In genomic region chr4:106633281-106634085, GRCm38 (mm10) we compare ENCODE assay signal across 13 mouse cellular contexts. TPM values are rescaled to one million over a fixed set of nuclear protein-coding genes. Genes with fewer than 3 reads are reported as not detected.
A peak's percentile ranks its signal among the peaks of the same experiment; 100 is the strongest.
DNase-seq lines count a peak whose midpoint lies in the region; ATAC-seq lines count a peak whose summit lies in the region.
"Had no signal": no experiment of that assay in that cellular context is flagged by ENCODE, and none has a peak within 500 bp of the region (broad histone marks: within the 10 kb centered on the region; RNA-seq: fewer than 3 reads in every experiment).

No protein-coding gene starts in this region.

- peak; percentile 75 for ATAC-seq in kidney, embryonic 15.5 days (replicated peaks; ENCODE audit: low FRiP score)
- ATAC-seq in embryonic facial prominence, embryonic 14.5 days (ENCODE audit: low read depth), result no peak
- ATAC-seq in midbrain, embryonic 13.5 days, result peak; percentile 43; the same call in 1 of the 2 replicates
- ATAC-seq in granulocyte monocyte progenitor cell, adult 5-6 weeks (replicated peaks; ENCODE audit: poor library complexity, severe bottlenecking), result no peak

- H3K9ac ChIP-seq in kidney, embryonic 15.5 days, result no peak overlapping the region
- 0 out of 2 replicates have a peak overlapping the region, but pooled peaks have one; percentile 8 for H3K9ac ChIP-seq in embryonic facial prominence, embryonic 14.5 days (ENCODE audit: low read depth, low read length)
- no peak overlapping the region; the same call in 1 of the 2 replicates for H3K9ac ChIP-seq in midbrain, embryonic 13.5 days (replicated peaks)

- H3K36me3 ChIP-seq in kidney, embryonic 15.5 days, result no peaks in the 10 kb centered on the region
- no peaks in the 10 kb centered on the region for H3K36me3 ChIP-seq in embryonic facial prominence, embryonic 14.5 days (ENCODE audit: control insufficient read depth, insufficient read depth, low read length)
- no peaks in the 10 kb centered on the region for H3K36me3 ChIP-seq in midbrain, embryonic 13.5 days

- peak; percentile 14 for DNase-seq in adrenal gland, postnatal 14 days
- DNase-seq in adrenal gland, postnatal 25 days, result no peak
- DNase-seq in kidney, postnatal 25 days, result no peak
- DNase-seq in embryonic facial prominence, embryonic 14.5 days (ENCODE audit: low spot score), result peak; percentile 52
- DNase-seq in spleen, postnatal 10 days (ENCODE audit: low spot score in 2 of 2), result no peak
- DNase-seq: cerebellum, adult 8-10 months; gastrocnemius, postnatal 36 days; thymus, adult 2 months had no signal

- H3K4me3 ChIP-seq in kidney, embryonic 15.5 days (replicated peaks), result no peak overlapping the region
- H3K4me3 ChIP-seq in embryonic facial prominence, embryonic 14.5 days (ENCODE audit: low read depth, low read length), result no peak overlapping the region
- no peak overlapping the region for H3K4me3 ChIP-seq in midbrain, embryonic 13.5 days (replicated peaks)

- H3K4me2 ChIP-seq in kidney, embryonic 15.5 days, result peak overlapping the region; percentile 12; the same call in 1 of the 2 replicates
- no peak overlapping the region for H3K4me2 ChIP-seq in embryonic facial prominence, embryonic 14.5 days (ENCODE audit: low read depth, low read length)
- H3K4me2 ChIP-seq in midbrain, embryonic 13.5 days (replicated peaks), result 0 out of 2 replicates have a peak overlapping the region, but pooled peaks have one; percentile 21

- 12% methylated on average over 8 of the region's 8 CpGs for whole genome bisulfite sequencing in kidney, embryonic 15.5 days
- whole genome bisulfite sequencing in embryonic facial prominence, embryonic 14.5 days, result 24% methylated on average over 8 of the region's 8 CpGs
- WGBS in midbrain, embryonic 13.5 days, result 37% methylated on average over 8 of the region's 8 CpGs

- peak overlapping the region; percentile 96 for H3K27ac ChIP-seq in kidney, embryonic 15.5 days
- H3K27ac ChIP-seq in embryonic facial prominence, embryonic 14.5 days (replicated peaks; ENCODE audit: low read depth, low read length), result peak overlapping the region; percentile 84
- H3K27ac ChIP-seq in midbrain, embryonic 13.5 days, result peak overlapping the region; percentile 87

- H3K4me1 ChIP-seq in kidney, embryonic 15.5 days, result peaks cover 67% of the 10 kb centered on the region
- peaks cover 22% of the 10 kb centered on the region for H3K4me1 ChIP-seq in embryonic facial prominence, embryonic 14.5 days (ENCODE audit: control insufficient read depth, insufficient read depth, low read length)
- H3K4me1 ChIP-seq in midbrain, embryonic 13.5 days (replicated peaks), result peaks cover 35% of the 10 kb centered on the region

- H3K9me3 ChIP-seq in kidney, embryonic 15.5 days (replicated peaks), result no peaks in the 10 kb centered on the region
- no peaks in the 10 kb centered on the region for H3K9me3 ChIP-seq in embryonic facial prominence, embryonic 14.5 days (ENCODE audit: control insufficient read depth, low read length)
- H3K9me3 ChIP-seq in midbrain, embryonic 13.5 days, result no peaks in the 10 kb centered on the region

- H3K27me3 ChIP-seq in kidney, embryonic 15.5 days, result no peaks in the 10 kb centered on the region
- H3K27me3 ChIP-seq in embryonic facial prominence, embryonic 14.5 days (replicated peaks; ENCODE audit: control insufficient read depth, insufficient read depth, low read length), result no peaks in the 10 kb centered on the region
- 0 out of 2 replicates have a peak, but pooled peaks cover 4% of the 10 kb centered on the region for H3K27me3 ChIP-seq in midbrain, embryonic 13.5 days

RNA-seq across cellular contexts. Expression of gene Ttc22, which starts 11.3 kb away (rescaled TPM):
- not detected in 2 replicates for total RNA-seq in adrenal gland, postnatal 14 days (2021)
- not detected in 2 replicates for total RNA-seq in adrenal gland, postnatal 25 days (2021)
- polyA plus RNA-seq in kidney, embryonic 15.5 days (2015; fragmentation: Nextera tagmentation; extraction: Ambion mirVana), result 5.8 and 6.0 TPM in 2 replicates
- polyA plus RNA-seq in embryonic facial prominence, embryonic 14.5 days (2014; fragmentation: Nextera tagmentation; extraction: Ambion mirVana), result 2.6 and 3.5 TPM in 2 replicates
- 1.9 and 2.2 TPM in 2 replicates for polyA plus RNA-seq in midbrain, embryonic 13.5 days (2015; fragmentation: Nextera tagmentation; extraction: Ambion mirVana)
- not detected in 2 replicates for total RNA-seq in granulocyte monocyte progenitor cell, adult 5-6 weeks (2014; fragmentation: Nextera tagmentation)
- total RNA-seq in granulocyte monocyte progenitor cell, adult 5-6 weeks (2017), result not detected in 2 replicates
- total RNA-seq: gastrocnemius, postnatal 36 days; neutrophil, adult 5-6 weeks had no signal

RNA-seq across cellular contexts. Expression of gene Lexm, which starts 16.4 kb away (rescaled TPM):
- not detected in 2 replicates for total RNA-seq in adrenal gland, postnatal 14 days (2021)
- total RNA-seq in adrenal gland, postnatal 25 days (2021), result not detected in 2 replicates
- polyA plus RNA-seq in kidney, embryonic 15.5 days (2015; fragmentation: Nextera tagmentation; extraction: Ambion mirVana), result not detected in 2 replicates
- not detected in 2 replicates for polyA plus RNA-seq in embryonic facial prominence, embryonic 14.5 days (2014; fragmentation: Nextera tagmentation; extraction: Ambion mirVana)
- 0.13 TPM in 1 of 2 replicates, not detected in the other for polyA plus RNA-seq in midbrain, embryonic 13.5 days (2015; fragmentation: Nextera tagmentation; extraction: Ambion mirVana)
- not detected in 2 replicates for total RNA-seq in granulocyte monocyte progenitor cell, adult 5-6 weeks (2014; fragmentation: Nextera tagmentation)
- not detected in 2 replicates for total RNA-seq in granulocyte monocyte progenitor cell, adult 5-6 weeks (2017)
- total RNA-seq: gastrocnemius, postnatal 36 days; left cerebral cortex, postnatal 25 days; neutrophil, adult 5-6 weeks had no signal
- polyA plus RNA-seq: thymus, adult 2 months had no signal

RNA-seq across cellular contexts. Expression of gene Pars2, which starts 17.4 kb away (rescaled TPM):
- 6.3 and 8.6 TPM in 2 replicates for total RNA-seq in adrenal gland, postnatal 14 days (2021)
- total RNA-seq in adrenal gland, postnatal 25 days (2021), result 5.6 and 7.5 TPM in 2 replicates
- polyA plus RNA-seq in kidney, embryonic 15.5 days (2015; fragmentation: Nextera tagmentation; extraction: Ambion mirVana), result 13.4 and 14.8 TPM in 2 replicates
- 12.2 and 12.4 TPM in 2 replicates for polyA plus RNA-seq in embryonic facial prominence, embryonic 14.5 days (2014; fragmentation: Nextera tagmentation; extraction: Ambion mirVana)
- 9.9 and 10.5 TPM in 2 replicates for polyA plus RNA-seq in midbrain, embryonic 13.5 days (2015; fragmentation: Nextera tagmentation; extraction: Ambion mirVana)
- total RNA-seq in granulocyte monocyte progenitor cell, adult 5-6 weeks (2014; fragmentation: Nextera tagmentation), result 11.2 and 18.2 TPM in 2 replicates
- total RNA-seq in granulocyte monocyte progenitor cell, adult 5-6 weeks (2017), result 8.2 and 13.9 TPM in 2 replicates

RNA-seq across cellular contexts. Expression of gene Ttc4, which starts 45.3 kb away (rescaled TPM):
- total RNA-seq in adrenal gland, postnatal 14 days (2021), result 26.0 and 30.3 TPM in 2 replicates
- 32.6 and 35.1 TPM in 2 replicates for total RNA-seq in adrenal gland, postnatal 25 days (2021)
- 98.1 and 104 TPM in 2 replicates for polyA plus RNA-seq in kidney, embryonic 15.5 days (2015; fragmentation: Nextera tagmentation; extraction: Ambion mirVana)
- polyA plus RNA-seq in embryonic facial prominence, embryonic 14.5 days (2014; fragmentation: Nextera tagmentation; extraction: Ambion mirVana), result 71.2 and 80.9 TPM in 2 replicates
- polyA plus RNA-seq in midbrain, embryonic 13.5 days (2015; fragmentation: Nextera tagmentation; extraction: Ambion mirVana), result 118 and 119 TPM in 2 replicates
- total RNA-seq in granulocyte monocyte progenitor cell, adult 5-6 weeks (2014; fragmentation: Nextera tagmentation), result 32.9 and 48.9 TPM in 2 replicates
- total RNA-seq in granulocyte monocyte progenitor cell, adult 5-6 weeks (2017), result 31.5 and 32.6 TPM in 2 replicates

Comparison
In these comparisons a context has a peak if more than half of its experiments do, and no peak if none do; other contexts are left out.
1. DNase-seq: peak in adrenal gland, postnatal 14 days (single experiment) and embryonic facial prominence, embryonic 14.5 days (single experiment); none in adrenal gland, postnatal 25 days (single experiment), kidney, postnatal 25 days (0 of 2) and spleen, postnatal 10 days (0 of 2).
2. ATAC-seq: peak in kidney, embryonic 15.5 days (single experiment) and midbrain, embryonic 13.5 days (single experiment); none in embryonic facial prominence, embryonic 14.5 days (single experiment) and granulocyte monocyte progenitor cell, adult 5-6 weeks (single experiment).
3. Peak in every context shown above with its lines, with median percentiles within 50 percentile points of each other: H3K27ac ChIP-seq.